In genomic region chr19:8837251-8837791, GRCm38 (mm10) we compare ENCODE assay signal across 8 mouse cellular contexts. TPM values are rescaled to one million over a fixed set of nuclear protein-coding genes. Genes with fewer than 3 reads are reported as not detected.
DNase-seq lines count a peak whose midpoint lies in the region; ATAC-seq and TF ChIP-seq lines count a peak whose summit lies in the region.

Gene Bscl2, plus strand, starts transcription at chr19:8837467.

- peak within 1 kb of the TSS; percentile 81 for H3K4me2 ChIP-seq in heart, embryonic 11.5 days
- peak within 1 kb of the TSS; percentile 90 for H3K4me2 ChIP-seq in kidney, embryonic 16.5 days (replicated peaks; ENCODE audit: low read depth, low read length)

- H3K27me3 ChIP-seq in erythroblast, embryonic 14.5 days (ENCODE audit: control insufficient read depth): no peaks in the 10 kb centered on the region
- H3K27me3 ChIP-seq in heart, embryonic 11.5 days (ENCODE audit: control insufficient read depth, insufficient read depth, low read length): no peaks in the 10 kb centered on the region
- H3K27me3 ChIP-seq in kidney, embryonic 16.5 days (ENCODE audit: insufficient read depth, low read length): no peaks in the 10 kb centered on the region

- peak; percentile 59 for TF ChIP-seq CTCF in brain, embryonic 14.5 days (IDR thresholded peaks at IDR 0.05; ENCODE audit: borderline replicate concordance, extremely low read depth, insufficient read depth, insufficient read length)

- peak; percentile 72 for ATAC-seq in heart, embryonic 11.5 days (replicated peaks; ENCODE audit: insufficient number of reproducible peaks, low FRiP score, low TSS enrichment)
- ATAC-seq in kidney, embryonic 16.5 days (ENCODE audit: low FRiP score, low TSS enrichment): peak; percentile 79

- H3K27ac ChIP-seq in heart, embryonic 11.5 days (ENCODE audit: low read depth, low read length): peak within 1 kb of the TSS; percentile 94
- peak within 1 kb of the TSS; percentile 99 for H3K27ac ChIP-seq in kidney, embryonic 16.5 days (ENCODE audit: low read length)

- peak within 1 kb of the TSS; percentile 88 for H3K9ac ChIP-seq in heart, embryonic 11.5 days (ENCODE audit: low read depth, low read length)
- H3K9ac ChIP-seq in kidney, embryonic 16.5 days (replicated peaks; ENCODE audit: low read length): peak within 1 kb of the TSS; percentile 87

- peak within 1 kb of the TSS; percentile 86 for H3K4me3 ChIP-seq in erythroblast, embryonic 14.5 days (replicated peaks)
- peak within 1 kb of the TSS; percentile 59 for H3K4me3 ChIP-seq in heart, embryonic 11.5 days (ENCODE audit: low read depth, low read length)
- H3K4me3 ChIP-seq in kidney, embryonic 16.5 days (ENCODE audit: low read length): peak within 1 kb of the TSS; percentile 55

- H3K36me3 ChIP-seq in erythroblast, embryonic 14.5 days (ENCODE audit: control insufficient read depth): peaks cover 52% of the 10 kb centered on the region
- peaks cover 24% of the 10 kb centered on the region for H3K36me3 ChIP-seq in heart, embryonic 11.5 days (ENCODE audit: control insufficient read depth, insufficient read depth, low read length)
- peaks cover 35% of the 10 kb centered on the region for H3K36me3 ChIP-seq in kidney, embryonic 16.5 days (ENCODE audit: insufficient read depth, low read length)

- TF ChIP-seq POLR2A in brain, embryonic 14.5 days (IDR thresholded peaks at IDR 0.05; ENCODE audit: borderline replicate concordance, extremely low read depth, insufficient read depth, insufficient read length, poor library complexity, severe bottlenecking): peak; percentile 53; the same call in 1 of the 2 replicates

- 2% methylated on average over 38 of the region's 38 CpGs for WGBS in heart, embryonic 11.5 days (ENCODE audit: insufficient replicate concordance)
- WGBS in kidney, embryonic 16.5 days: 1% methylated on average over 36 of the region's 38 CpGs

- DNase-seq in 3134 (ENCODE audit: extremely low read depth, insufficient read length, low spot score): peak; percentile 17
- peak; percentile 94 for DNase-seq in brain, embryonic 14.5 days (ENCODE audit: low read depth)
- DNase-seq in liver: peak; percentile 85
- DNase-seq in monocyte, adult 2 months (ENCODE audit: low read depth in 1 of 2, low spot score in 2 of 2): peak; percentile 64 to 79
- DNase-seq in spleen, postnatal 14 days (ENCODE audit: low spot score in 2 of 2): peak; percentile 68 to 77

- H3K4me1 ChIP-seq in erythroblast, embryonic 14.5 days (ENCODE audit: control insufficient read depth): peaks cover 52% of the 10 kb centered on the region
- H3K4me1 ChIP-seq in heart, embryonic 11.5 days (ENCODE audit: control insufficient read depth, insufficient read depth, low read length): peaks cover 27% of the 10 kb centered on the region
- peaks cover 32% of the 10 kb centered on the region for H3K4me1 ChIP-seq in kidney, embryonic 16.5 days (ENCODE audit: insufficient read depth, low read length)

- H3K9me3 ChIP-seq in erythroblast, embryonic 14.5 days (ENCODE audit: control insufficient read depth, low read length): no peaks in the 10 kb centered on the region
- H3K9me3 ChIP-seq in heart, embryonic 11.5 days (replicated peaks; ENCODE audit: control insufficient read depth, low read length): no peaks in the 10 kb centered on the region
- no peaks in the 10 kb centered on the region for H3K9me3 ChIP-seq in kidney, embryonic 16.5 days (ENCODE audit: low read length)

RNA-seq across cellular contexts. Expression of gene Bscl2, which starts in this region (rescaled TPM):
- 92.6 and 101 TPM in 2 replicates for polyA plus RNA-seq in brain, embryonic 14.5 days (2012; rRNA removed)
- polyA plus RNA-seq in erythroblast, embryonic 14.5 days (2012): 4.6 and 6.4 TPM in 2 replicates
- 37.9 and 41.7 TPM in 2 replicates for polyA plus RNA-seq in heart, embryonic 11.5 days (2014; fragmentation: Nextera tagmentation; extraction: Ambion mirVana)
- polyA plus RNA-seq in kidney, embryonic 16.5 days (2015; fragmentation: Nextera tagmentation; extraction: Ambion mirVana): 56.7 and 62.4 TPM in 2 replicates

Comparison
In these comparisons a context has a peak if more than half of its experiments do, and no peak if none do; other contexts are left out.
1. Peak in every context shown above with its lines: DNase-seq, ATAC-seq, H3K4me3 ChIP-seq and H3K27ac ChIP-seq.
2. DNase-seq: peak in every context shown above with its lines; median percentile 94 in brain, embryonic 14.5 days; 85 in liver; 72 in spleen, postnatal 14 days; 72 in monocyte, adult 2 months; 17 in 3134.